Mouse (Mus musculus): ENCODE measurements at regions not wholly inside any gene's neighbourhood (a gene's known extent, or its start where the extent isn't known, plus 50 kb on each side); places are given as distances from the start of the nearest gene placed in this dataset.

DNA sequence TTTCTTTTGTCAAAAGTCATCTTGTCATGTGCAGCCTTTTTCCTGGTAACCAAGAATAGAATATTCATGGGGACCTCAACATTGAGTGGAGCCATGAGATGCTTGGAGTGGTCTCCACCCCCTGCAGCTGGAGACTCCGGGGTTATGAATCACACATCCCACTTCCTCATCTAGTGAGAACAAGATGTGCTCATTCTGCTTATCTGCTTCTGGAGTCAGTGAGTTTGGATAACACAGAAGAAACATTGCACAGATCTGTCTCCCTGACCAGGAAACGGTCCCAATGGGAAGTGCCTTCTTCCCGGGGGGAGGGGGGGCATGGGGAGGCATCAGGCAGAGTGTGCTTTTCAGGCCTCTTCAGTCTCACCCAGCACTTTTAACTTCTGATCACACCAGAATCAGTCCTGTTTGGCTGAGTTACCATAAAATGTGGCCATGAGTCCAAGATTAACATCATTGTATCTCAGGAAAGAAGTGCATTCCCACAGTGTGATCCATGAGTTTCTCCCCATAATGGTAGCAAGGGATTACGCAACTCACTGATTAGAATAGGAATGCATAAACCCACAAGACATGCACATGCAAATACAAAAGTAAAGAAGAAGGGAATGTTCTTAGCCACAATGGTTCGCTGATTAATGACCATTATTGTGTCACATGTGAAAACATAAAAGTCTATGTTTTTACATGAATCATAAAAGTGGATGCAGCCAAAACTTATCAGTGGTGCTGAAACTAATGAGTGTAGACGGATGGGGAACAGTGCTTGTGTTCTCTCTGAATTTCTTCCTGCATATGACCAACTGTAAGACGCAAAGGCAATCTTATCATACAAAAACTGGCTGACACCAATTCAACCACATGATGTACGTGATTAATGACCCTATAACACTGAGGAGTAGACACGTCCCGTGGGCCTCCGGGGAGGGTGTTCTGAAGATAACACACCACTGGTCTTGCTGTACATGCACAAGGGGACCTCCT is 393.8 kb upstream of the Mmadhc start:
- DNase-seq (ENCODE audit: low spot score) (no peak), ATAC-seq (no peak)
- Histone ChIP-seq H3K27me3 (ENCODE audit: insufficient read depth, low read length) (no peaks in the 10 kb centered on the region), H3K9me3 (ENCODE audit: low read length) (no peaks in the 10 kb centered on the region), H3K4me1 (ENCODE audit: insufficient read depth, low read length) (no peaks in the 10 kb centered on the region), H3K4me2 (ENCODE audit: low read depth, low read length) (no peak overlapping the region), H3K4me3 (ENCODE audit: low read length) (no peak overlapping the region), H3K9ac (replicated peaks; ENCODE audit: low read length) (no peak overlapping the region), H3K36me3 (ENCODE audit: insufficient read depth, low read length) (no peaks in the 10 kb centered on the region), H3K27ac (no peak overlapping the region)
- TF ChIP-seq CTCF (IDR thresholded peaks at IDR 0.05; ENCODE audit: low read depth): no peak
- WGBS: 88% methylated on average over 11 of the region's 11 CpGs

DNA sequence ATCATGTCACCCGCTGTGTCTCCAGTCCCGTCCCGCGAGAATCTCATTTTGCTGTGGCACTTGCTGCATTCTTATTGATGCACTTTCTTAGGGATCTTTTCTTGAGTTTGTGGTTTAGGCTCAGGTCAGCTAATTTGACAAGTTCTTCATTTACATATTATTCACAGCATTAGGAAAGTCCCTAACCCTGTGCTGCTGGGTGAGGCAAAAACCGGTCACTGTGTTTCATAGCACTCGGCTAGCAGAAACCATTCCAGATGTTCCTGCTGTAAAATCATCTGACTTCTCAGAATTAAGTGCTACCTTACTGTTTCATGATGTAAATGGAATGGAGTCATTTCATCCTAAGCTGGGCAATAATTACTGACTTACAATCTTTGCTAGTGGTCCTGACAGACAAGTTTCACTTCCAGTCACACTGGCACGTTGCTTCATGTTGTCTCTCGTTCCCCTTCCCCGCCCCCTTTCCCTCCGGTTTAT is 391.1 kb upstream of the Mmadhc start:
- Histone ChIP-seq H3K27ac (no peak overlapping the region), H3K4me2 (ENCODE audit: low read depth, low read length) (no peak overlapping the region), H3K4me3 (ENCODE audit: low read length) (no peak overlapping the region), H3K4me1 (ENCODE audit: insufficient read depth, low read length) (no peaks in the 10 kb centered on the region), H3K9ac (replicated peaks; ENCODE audit: low read length) (no peak overlapping the region), H3K9me3 (ENCODE audit: low read length) (no peaks in the 10 kb centered on the region), H3K36me3 (ENCODE audit: insufficient read depth, low read length) (no peaks in the 10 kb centered on the region), H3K27me3 (ENCODE audit: insufficient read depth, low read length) (no peaks in the 10 kb centered on the region)
- 87% methylated on average over 10 of the region's 10 CpGs for WGBS
- ATAC-seq (no peak), DNase-seq (ENCODE audit: low spot score) (no peak)
- no peak for TF ChIP-seq CTCF (IDR thresholded peaks at IDR 0.05; ENCODE audit: low read depth)

GRCm38 (mm10) chr2:50687222-50687621 is 390.6 kb upstream of the Mmadhc start:
- DNase-seq (ENCODE audit: low spot score): no peak
- 72% methylated on average over 5 of the region's 5 CpGs for WGBS
- TF ChIP-seq CTCF (IDR thresholded peaks at IDR 0.05; ENCODE audit: low read depth): no peak

DNA sequence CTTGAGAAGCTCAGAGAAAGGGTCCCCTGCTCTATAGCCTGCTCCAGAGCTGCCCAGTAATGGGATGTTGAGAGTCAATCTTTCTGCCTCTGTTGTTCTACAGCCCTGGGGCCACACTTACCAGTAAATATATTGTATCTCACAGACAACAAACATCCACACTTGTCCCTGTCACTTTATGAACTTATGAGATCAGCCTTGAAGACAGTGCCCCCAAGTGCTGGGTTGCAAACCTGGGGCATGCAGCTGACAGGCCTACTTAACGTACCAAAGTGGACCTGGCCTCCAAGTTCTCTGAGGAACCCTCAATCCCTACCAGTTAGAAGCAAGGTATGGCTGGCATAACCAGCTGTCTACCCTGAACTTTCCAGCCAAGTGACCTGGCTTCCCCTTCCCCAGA is 380.9 kb upstream of the Mmadhc start:
- Histone ChIP-seq H3K27me3 (ENCODE audit: insufficient read depth, low read length) (no peaks in the 10 kb centered on the region), H3K4me1 (ENCODE audit: insufficient read depth, low read length) (no peaks in the 10 kb centered on the region), H3K27ac (no peak overlapping the region), H3K4me2 (ENCODE audit: low read depth, low read length) (no peak overlapping the region), H3K9me3 (ENCODE audit: low read length) (no peaks in the 10 kb centered on the region), H3K4me3 (ENCODE audit: low read length) (no peak overlapping the region), H3K36me3 (ENCODE audit: insufficient read depth, low read length) (no peaks in the 10 kb centered on the region), H3K9ac (replicated peaks; ENCODE audit: low read length) (no peak overlapping the region)
- DNase-seq (ENCODE audit: low spot score) (no peak), ATAC-seq (no peak)
- WGBS: 93% methylated on average over 1 of the region's 1 CpGs
- TF ChIP-seq CTCF (IDR thresholded peaks at IDR 0.05; ENCODE audit: low read depth): no peak

More at GRCm38 (mm10) chr2:50687222-50687621, 390.6 kb upstream of the Mmadhc start:
- no peak overlapping the region for H3K27ac ChIP-seq
- no peak overlapping the region for H3K4me3 ChIP-seq (ENCODE audit: low read length)
- no peaks in the 10 kb centered on the region for H3K4me1 ChIP-seq (ENCODE audit: insufficient read depth, low read length)
- no peak overlapping the region for H3K9ac ChIP-seq (replicated peaks; ENCODE audit: low read length)
- H3K9me3 ChIP-seq (ENCODE audit: low read length): no peaks in the 10 kb centered on the region
- H3K36me3 ChIP-seq (ENCODE audit: insufficient read depth, low read length): no peaks in the 10 kb centered on the region
- no peak overlapping the region for H3K4me2 ChIP-seq (ENCODE audit: low read depth, low read length)
- no peaks in the 10 kb centered on the region for H3K27me3 ChIP-seq (ENCODE audit: insufficient read depth, low read length)
- ATAC-seq: no peak

DNA sequence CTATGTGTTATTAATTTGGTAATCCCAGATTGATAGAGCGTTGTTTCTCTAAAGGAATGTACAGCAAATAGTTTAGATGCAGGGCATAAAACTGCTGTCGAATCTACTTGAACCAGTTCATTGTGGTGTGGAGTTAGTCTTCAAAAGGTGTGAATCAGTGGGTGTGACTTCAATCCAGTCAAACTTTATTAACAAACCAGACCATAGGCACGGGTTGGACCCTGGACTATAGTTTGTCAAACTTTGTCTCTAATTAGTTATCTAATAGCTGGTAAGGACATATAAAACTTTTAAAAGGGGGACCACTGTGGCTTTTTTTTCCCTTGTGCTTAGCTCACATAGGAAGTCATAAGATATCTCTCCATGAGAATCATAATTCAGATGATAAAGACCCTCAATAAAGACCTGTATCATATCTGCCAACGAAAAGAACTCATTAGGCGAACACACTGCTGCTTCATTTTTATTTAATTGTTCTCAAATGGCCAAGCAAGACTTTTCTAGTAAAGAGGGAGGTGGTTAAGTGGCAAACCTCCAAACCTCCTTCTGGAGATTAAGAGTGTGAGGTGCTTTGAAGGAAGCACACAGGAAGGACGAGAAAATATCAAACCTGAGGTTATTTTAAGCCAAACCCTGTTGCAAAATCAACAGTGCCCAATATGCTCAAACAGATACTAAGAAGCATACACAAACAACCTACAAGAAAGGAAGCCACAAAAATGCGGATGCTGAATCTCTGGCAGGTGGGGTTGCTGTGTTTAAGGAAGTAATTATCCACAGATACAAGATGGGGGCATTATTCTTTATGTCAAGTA is 379.3 kb upstream of the Mmadhc start:
- ATAC-seq (no peak), DNase-seq (ENCODE audit: low spot score) (no peak)
- Histone ChIP-seq H3K4me1 (ENCODE audit: insufficient read depth, low read length) (no peaks in the 10 kb centered on the region), H3K4me3 (ENCODE audit: low read length) (no peak overlapping the region), H3K9me3 (ENCODE audit: low read length) (no peaks in the 10 kb centered on the region), H3K4me2 (ENCODE audit: low read depth, low read length) (no peak overlapping the region), H3K27me3 (ENCODE audit: insufficient read depth, low read length) (no peaks in the 10 kb centered on the region), H3K36me3 (ENCODE audit: insufficient read depth, low read length) (no peaks in the 10 kb centered on the region), H3K27ac (no peak overlapping the region), H3K9ac (replicated peaks; ENCODE audit: low read length) (no peak overlapping the region)
- TF ChIP-seq CTCF (IDR thresholded peaks at IDR 0.05; ENCODE audit: low read depth): no peak
- WGBS: 88% methylated on average over 7 of the region's 7 CpGs

DNA sequence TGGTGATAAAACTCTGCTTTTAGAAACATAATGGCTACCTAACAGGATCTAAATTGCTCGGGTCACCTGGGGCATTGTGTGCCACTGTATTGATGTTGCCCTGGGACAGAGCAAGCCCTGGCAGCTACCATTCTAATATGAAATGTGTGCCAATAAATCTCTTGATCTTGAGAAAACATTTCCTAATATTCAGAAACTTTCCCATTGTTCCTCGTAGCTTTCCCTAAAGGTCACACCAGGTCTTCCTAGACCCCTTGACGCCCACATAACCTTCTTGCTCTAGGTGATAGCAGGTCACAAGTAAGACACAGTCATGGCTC is 378.2 kb upstream of the Mmadhc start:
- no peak for TF ChIP-seq CTCF (IDR thresholded peaks at IDR 0.05; ENCODE audit: low read depth)
- no peak overlapping the region for H3K9ac ChIP-seq (replicated peaks; ENCODE audit: low read length)
- H3K9me3 ChIP-seq (ENCODE audit: low read length): no peaks in the 10 kb centered on the region
- no peak overlapping the region for H3K4me2 ChIP-seq (ENCODE audit: low read depth, low read length)
- DNase-seq (ENCODE audit: low spot score) (no peak), ATAC-seq (no peak)
- no peaks in the 10 kb centered on the region for H3K36me3 ChIP-seq (ENCODE audit: insufficient read depth, low read length)
- no peak overlapping the region for H3K27ac ChIP-seq
- no peak overlapping the region for H3K4me3 ChIP-seq (ENCODE audit: low read length)
- H3K27me3 ChIP-seq (ENCODE audit: insufficient read depth, low read length): no peaks in the 10 kb centered on the region
- 84% methylated on average over 3 of the region's 3 CpGs for WGBS
- no peaks in the 10 kb centered on the region for H3K4me1 ChIP-seq (ENCODE audit: insufficient read depth, low read length)
